Mouse (Mus musculus) liver, adult 2 months (tissue): ENCODE data around the gene Hsd11b2. TPM values are rescaled to one million over a fixed set of nuclear protein-coding genes. Genes with fewer than 3 reads are reported as not detected.

ENCODE experiments used
- DNase-seq: peaks from one replicate; pipeline ENCODE4 v3.0.0-alpha.2; 2011; ENCODE audit warnings: low read depth, low spot score; ENCODE audit errors: extremely low read depth
- H3K27ac ChIP-seq: fragments of 200-500 bp; replicated peaks from 2 replicates; pipeline ENCODE4 v1.5.1; 2012; ENCODE audit warnings: low read depth, mild to moderate bottlenecking, control low read depth, inconsistent platforms, low read length; ENCODE audit not compliant: insufficient read depth
- H3K27me3 ChIP-seq: fragments of 200-500 bp; 2 replicates; pipeline ENCODE4 v1.6.1; 2012; ENCODE audit warnings: mild to moderate bottlenecking, moderate library complexity, low read length, inconsistent platforms; ENCODE audit not compliant: control insufficient read depth, insufficient read depth
- H3K36me3 ChIP-seq: fragments of 200-500 bp; 2 replicates; pipeline ENCODE4 v1.6.1; 2012; ENCODE audit warnings: low read length, inconsistent platforms; ENCODE audit not compliant: control insufficient read depth, insufficient read depth
- H3K4me1 ChIP-seq: fragments of 200-500 bp; 2 replicates; pipeline ENCODE4 v1.6.1; 2011; ENCODE audit warnings: low read length; ENCODE audit not compliant: control insufficient read depth, insufficient read depth
- H3K4me3 ChIP-seq: fragments of 200-500 bp; 2 replicates; pipeline ENCODE4 v1.5.1; 2011; ENCODE audit warnings: low read depth, mild to moderate bottlenecking, control low read depth, low read length, moderate library complexity; ENCODE audit not compliant: insufficient read depth
- H3K79me2 ChIP-seq: fragments of 200-500 bp; 2 replicates; pipeline ENCODE4 v1.6.1; 2012; ENCODE audit warnings: inconsistent platforms, mild to moderate bottlenecking, low read length, moderate library complexity; ENCODE audit not compliant: control insufficient read depth, insufficient read depth
- H3K9ac ChIP-seq: fragments of 200-500 bp; 2 replicates; pipeline ENCODE4 v1.6.1; 2012; ENCODE audit warnings: low read depth, mild to moderate bottlenecking, control low read depth, inconsistent platforms, low read length
- CTCF ChIP-seq: fragments of 200-500 bp; IDR thresholded peaks from 2 replicates; pipeline ENCODE4 v1.5.1; 2011; ENCODE audit warnings: low read depth, low read length, control low read depth
- POLR2A ChIP-seq: fragments of 200-500 bp; IDR thresholded peaks from 2 replicates; pipeline ENCODE4 v1.6.1; 2011; ENCODE audit warnings: low read length, control low read depth; ENCODE audit not compliant: insufficient read depth; ENCODE audit errors: extremely low read depth
- WGBS: fragments of 180-500 bp; shearing (Covaris S2); methylation state at CpG from one replicate; pipeline ENCODE4 v1.1.7; 2018; 5-methylcytosine and 5-hydroxymethylcytosine counted together
- polyA plus RNA-seq: library from polyadenylated mRNA; depleted of rRNA; stranded (reverse); fragments of >200 nt; gene quantifications from 2 replicates; pipeline ENCODE4 v1.2.3, GENCODE M21; 2012
- total RNA-seq: library from RNA; depleted of rRNA; stranded (reverse); fragments of >200 nt; gene quantifications from 2 replicates; pipeline ENCODE4 v1.2.3, GENCODE M21; 2014

Gene Hsd11b2
- total and polyA plus RNA-seq, 2 experiments, result 0.09 TPM; not detected in 1

DNA sequence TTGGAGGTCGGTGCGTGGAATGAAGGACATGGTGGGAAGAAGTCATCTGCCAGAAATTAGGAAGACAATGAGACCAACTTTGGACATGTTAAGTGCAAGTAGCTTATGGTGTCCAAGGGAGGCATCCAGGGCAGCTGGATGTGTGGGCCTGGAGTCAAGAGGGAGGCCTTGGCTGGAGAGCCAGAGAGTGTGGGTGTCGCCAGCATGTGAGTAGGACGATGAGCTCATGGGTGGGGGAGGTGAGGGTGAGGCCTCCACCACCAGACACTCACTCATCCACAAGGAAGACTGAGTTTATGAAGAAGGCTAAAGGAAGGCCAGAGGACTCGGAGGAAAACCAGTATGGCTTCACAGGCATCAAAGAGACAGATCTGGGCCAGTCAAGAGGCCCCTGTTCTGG lies 3.9 kb upstream of the Hsd11b2 start:
- Histone ChIP-seq H3K27ac (no peak overlapping the region), H3K27me3 (no peaks in the 10 kb centered on the region), H3K79me2 (no peaks in the 10 kb centered on the region), H3K4me3 (no peak overlapping the region), H3K9ac (no peak overlapping the region), H3K4me1 (peaks cover 6% of the 10 kb centered on the region), H3K36me3 (no peaks in the 10 kb centered on the region)
- no peak for DNase-seq
- 84% methylated on average over 5 of the region's 5 CpGs for WGBS
- TF ChIP-seq CTCF, result no peak
- no peak for TF ChIP-seq POLR2A

DNA sequence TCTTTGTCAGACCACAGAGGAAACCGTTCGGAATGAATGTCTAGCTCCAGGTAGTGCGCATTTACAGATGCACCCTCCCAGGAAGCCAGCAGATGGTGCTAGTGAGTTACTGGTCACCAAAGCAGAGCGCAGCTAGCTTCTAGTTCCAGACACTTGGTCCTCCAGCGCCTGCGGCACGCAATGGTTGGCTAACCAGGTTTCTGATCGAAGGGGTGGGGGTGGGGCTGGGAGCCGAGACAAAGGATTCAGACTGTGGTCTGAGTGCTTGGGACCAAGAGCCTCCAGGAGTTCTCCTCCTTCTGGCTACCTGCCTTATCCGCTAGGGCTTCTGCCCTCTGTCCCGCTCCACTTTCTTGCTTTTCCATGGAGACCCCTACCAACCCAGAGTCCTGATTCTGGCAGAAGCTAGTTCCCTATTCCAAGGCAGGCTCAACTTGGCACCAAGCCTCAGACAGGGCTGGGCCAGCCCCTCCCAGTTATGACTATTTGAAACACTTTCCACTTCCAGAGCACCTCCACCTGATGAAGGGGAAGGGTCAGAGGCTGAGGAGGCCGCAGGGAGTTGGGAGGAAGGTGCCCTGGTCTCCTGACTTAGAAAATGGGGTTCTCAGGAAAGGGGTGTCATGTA lies 2.4 kb upstream of the Hsd11b2 start:
- Histone ChIP-seq H3K4me1 (peaks cover 6% of the 10 kb centered on the region), H3K79me2 (no peaks in the 10 kb centered on the region), H3K4me3 (no peak overlapping the region), H3K9ac (no peak overlapping the region), H3K36me3 (no peaks in the 10 kb centered on the region), H3K27ac (no peak overlapping the region), H3K27me3 (no peaks in the 10 kb centered on the region)
- no peak for TF ChIP-seq POLR2A
- peak; percentile 89 for TF ChIP-seq CTCF
- WGBS, result 15% methylated on average over 12 of the region's 12 CpGs
- DNase-seq, result peak; percentile 54

DNA sequence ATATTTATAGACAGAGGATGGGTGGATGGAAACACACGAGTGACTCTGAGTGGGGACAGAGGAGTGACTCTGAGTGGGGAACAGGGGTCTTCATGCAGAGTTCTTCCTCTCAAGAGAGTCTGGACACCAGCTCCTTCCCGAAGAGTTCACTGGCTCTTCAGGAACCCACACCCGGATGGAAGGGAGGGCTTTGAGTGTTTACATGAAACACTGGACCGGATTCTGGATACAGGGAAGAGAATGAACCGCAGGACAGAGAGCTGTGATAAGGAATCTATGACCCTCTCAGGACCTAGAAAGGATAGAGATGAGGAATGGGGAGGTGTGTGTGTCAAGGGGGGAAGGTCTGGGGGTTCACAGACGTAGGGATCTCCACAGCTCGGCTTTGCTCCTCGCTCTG lies 1.2 kb upstream of the Hsd11b2 start:
- H3K27me3 ChIP-seq, result no peaks in the 10 kb centered on the region
- H3K4me1 ChIP-seq, result peaks cover 6% of the 10 kb centered on the region
- 35% methylated on average over 8 of the region's 8 CpGs for WGBS
- H3K36me3 ChIP-seq, result no peaks in the 10 kb centered on the region
- no peak for DNase-seq
- TF ChIP-seq POLR2A (no peak), CTCF (no peak)
- no peaks in the 10 kb centered on the region for H3K79me2 ChIP-seq
- no peak overlapping the region for H3K9ac ChIP-seq
- no peak overlapping the region for H3K27ac ChIP-seq
- H3K4me3 ChIP-seq, result no peak overlapping the region

DNA sequence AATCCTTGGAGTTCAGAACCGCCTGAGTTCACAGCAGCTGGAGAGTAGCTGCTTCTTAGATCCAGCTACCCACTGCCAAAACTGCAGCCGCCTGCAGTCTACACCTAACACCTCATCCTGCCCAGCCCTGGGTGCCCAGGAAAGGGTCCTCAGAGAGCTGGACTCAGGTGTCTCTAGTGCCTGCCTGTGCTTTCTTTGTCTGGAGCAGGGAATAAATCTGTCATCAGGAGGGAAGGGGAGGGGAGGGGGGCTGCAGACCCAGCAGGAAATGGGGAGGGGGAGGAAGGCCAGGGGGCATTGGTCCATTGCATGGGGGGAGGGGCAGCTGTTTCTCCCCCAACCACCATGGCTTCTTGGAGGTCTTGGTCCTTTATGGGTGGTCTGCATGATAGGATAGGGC lies 1.0 kb downstream of the Hsd11b2 start:
- no peak overlapping the region for H3K9ac ChIP-seq

DNA sequence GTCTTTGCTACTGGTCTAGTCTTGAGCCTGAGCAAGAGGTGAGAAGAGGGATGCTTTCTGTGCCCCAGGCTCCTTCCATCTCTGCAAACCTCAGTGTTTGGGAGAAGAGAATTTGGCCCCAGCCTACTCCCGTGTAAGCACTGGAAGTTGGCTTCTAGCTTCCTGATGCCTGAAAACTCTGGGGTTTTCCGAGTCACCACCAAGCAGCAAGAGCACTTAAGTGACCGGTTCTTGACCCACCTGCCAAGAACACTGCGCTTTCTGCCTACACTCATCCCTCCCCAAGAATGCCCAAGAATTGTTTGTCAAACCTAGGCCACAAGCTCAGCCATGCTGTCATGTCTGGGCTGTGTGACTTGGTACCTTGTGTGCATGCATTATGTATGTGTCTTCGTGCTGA lies 2.0 kb downstream of the Hsd11b2 start:
- 74% methylated on average over 5 of the region's 5 CpGs for WGBS
- TF ChIP-seq CTCF (no peak), POLR2A (no peak)
- Histone ChIP-seq H3K9ac (no peak overlapping the region), H3K27ac (no peak overlapping the region), H3K27me3 (no peaks in the 10 kb centered on the region), H3K4me3 (no peak overlapping the region), H3K79me2 (no peaks in the 10 kb centered on the region), H3K4me1 (peaks cover 6% of the 10 kb centered on the region), H3K36me3 (peaks cover 8% of the 10 kb centered on the region; the same call in 1 of the 2 replicates)
- DNase-seq, result no peak

More for the DNA sequence above, 1.0 kb downstream of the Hsd11b2 start:
- Histone ChIP-seq H3K36me3 (peaks cover 6% of the 10 kb centered on the region; the same call in 1 of the 2 replicates), H3K4me3 (no peak overlapping the region), H3K79me2 (no peaks in the 10 kb centered on the region), H3K4me1 (peaks cover 6% of the 10 kb centered on the region), H3K27me3 (no peaks in the 10 kb centered on the region), H3K27ac (no peak overlapping the region)
- whole genome bisulfite sequencing, result 24% methylated on average over 2 of the region's 2 CpGs
- DNase-seq, result no peak
- TF ChIP-seq CTCF, result no peak
- no peak for TF ChIP-seq POLR2A

DNA sequence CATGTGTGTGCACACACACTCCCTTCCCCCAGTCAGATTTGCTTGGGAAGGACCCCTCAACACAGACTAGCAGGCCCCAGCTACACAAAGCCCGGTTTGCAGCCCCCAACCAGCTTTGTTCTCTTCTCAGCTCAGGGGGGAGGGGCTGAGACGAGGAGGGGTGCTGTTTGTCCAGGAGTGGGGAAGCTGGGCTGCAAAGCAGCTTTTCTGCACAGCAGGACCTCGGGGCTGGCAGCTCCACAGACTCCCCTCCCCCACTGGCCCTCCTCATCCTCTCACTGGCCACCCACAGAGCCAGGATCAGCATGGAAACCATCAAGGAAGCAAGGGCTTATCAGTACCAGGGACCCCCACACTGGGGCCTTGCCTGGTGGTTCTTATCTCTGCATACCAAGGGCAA lies 2.5 kb downstream of the Hsd11b2 start:
- no peak for DNase-seq
- no peak overlapping the region for H3K4me3 ChIP-seq
- H3K9ac ChIP-seq, result no peak overlapping the region
- H3K79me2 ChIP-seq, result no peaks in the 10 kb centered on the region
- H3K27me3 ChIP-seq, result no peaks in the 10 kb centered on the region
- H3K36me3 ChIP-seq, result peaks cover 10% of the 10 kb centered on the region; the same call in 1 of the 2 replicates
- WGBS, result 32% methylated on average over 3 of the region's 3 CpGs
- H3K27ac ChIP-seq, result no peak overlapping the region
- TF ChIP-seq CTCF (no peak), POLR2A (no peak)
- H3K4me1 ChIP-seq, result peaks cover 6% of the 10 kb centered on the region
